Mouse (Mus musculus) kidney, postnatal 0 days (tissue): ENCODE measurements around the gene Gatm. TPM values are rescaled to one million over a fixed set of nuclear protein-coding genes. Genes with fewer than 3 reads are reported as not detected.
A peak's percentile ranks its signal among the peaks of the same experiment; 100 is the strongest.

Experiments
- ATAC-seq: fragments of 200-750 bp; cut with Nextera tagmentation; replicated peaks from 2 replicates; pipeline ENCODE4 v1.8.0; 2017; ENCODE audit warnings: low read depth, moderate number of reproducible peaks, moderate TSS enrichment, moderate library complexity; ENCODE audit not compliant: low FRiP score
- DNase-seq: peaks from one replicate; pipeline ENCODE4 v3.0.0-alpha.2; 2016; ENCODE audit warnings: low spot score
- H3K27ac ChIP-seq: fragments of 300-500 bp; sonication (generic); 2 replicates; pipeline ENCODE4 v1.5.1; 2014; ENCODE audit warnings: mild to moderate bottlenecking
- H3K27me3 ChIP-seq: fragments of 300-500 bp; sonication (generic); 2 replicates; pipeline ENCODE4 v1.6.1; 2014; ENCODE audit warnings: low read length, mixed read lengths; ENCODE audit not compliant: insufficient read depth
- H3K36me3 ChIP-seq: fragments of 300-500 bp; sonication (generic); 2 replicates; pipeline ENCODE4 v1.6.1; 2014; ENCODE audit warnings: low read length, mixed read lengths; ENCODE audit not compliant: insufficient read depth
- H3K4me1 ChIP-seq: fragments of 300-500 bp; sonication (generic); replicated peaks from 2 replicates; pipeline ENCODE4 v1.6.1; 2014; ENCODE audit warnings: antibody characterized with exemption, low read length, mixed read lengths; ENCODE audit not compliant: insufficient read depth
- H3K4me2 ChIP-seq: fragments of 300-500 bp; sonication (generic); 2 replicates; pipeline ENCODE4 v1.6.1; 2014; ENCODE audit warnings: mild to moderate bottlenecking, low read length, moderate library complexity, mixed read lengths
- H3K4me3 ChIP-seq: fragments of 300-500 bp; sonication (generic); replicated peaks from 2 replicates; pipeline ENCODE4 v1.5.1; 2014; ENCODE audit warnings: low read depth, low read length
- H3K9ac ChIP-seq: fragments of 300-500 bp; sonication (generic); 2 replicates; pipeline ENCODE4 v1.6.1; 2014; ENCODE audit warnings: low read depth, low read length
- H3K9me3 ChIP-seq: fragments of 300-500 bp; sonication (generic); replicated peaks from 2 replicates; pipeline ENCODE4 v1.6.1; 2016; ENCODE audit warnings: low read length, inconsistent platforms, mixed read lengths
- CTCF ChIP-seq: IDR thresholded peaks from 2 replicates; pipeline ENCODE4 v1.5.1; 2016; ENCODE audit warnings: antibody characterized with exemption, low read depth, mild to moderate bottlenecking, moderate library complexity
- WGBS: fragments of 180-500 bp; shearing (Covaris S2); extraction: QIAGEN DNeasy Blood & Tissue Kit; methylation state at CpG from one replicate; pipeline ENCODE4 v1.1.7; 2014; 5-methylcytosine and 5-hydroxymethylcytosine counted together
- polyA plus RNA-seq: library from polyadenylated mRNA; unstranded; fragments of >200 nt; fragmentation: Nextera tagmentation; extraction: Ambion mirVana; gene quantifications from 2 replicates; pipeline ENCODE4 v1.2.1, GENCODE M21; 2015

Gene Gatm
- polyA plus RNA-seq = 270 and 317 TPM in 2 replicates

DNA sequence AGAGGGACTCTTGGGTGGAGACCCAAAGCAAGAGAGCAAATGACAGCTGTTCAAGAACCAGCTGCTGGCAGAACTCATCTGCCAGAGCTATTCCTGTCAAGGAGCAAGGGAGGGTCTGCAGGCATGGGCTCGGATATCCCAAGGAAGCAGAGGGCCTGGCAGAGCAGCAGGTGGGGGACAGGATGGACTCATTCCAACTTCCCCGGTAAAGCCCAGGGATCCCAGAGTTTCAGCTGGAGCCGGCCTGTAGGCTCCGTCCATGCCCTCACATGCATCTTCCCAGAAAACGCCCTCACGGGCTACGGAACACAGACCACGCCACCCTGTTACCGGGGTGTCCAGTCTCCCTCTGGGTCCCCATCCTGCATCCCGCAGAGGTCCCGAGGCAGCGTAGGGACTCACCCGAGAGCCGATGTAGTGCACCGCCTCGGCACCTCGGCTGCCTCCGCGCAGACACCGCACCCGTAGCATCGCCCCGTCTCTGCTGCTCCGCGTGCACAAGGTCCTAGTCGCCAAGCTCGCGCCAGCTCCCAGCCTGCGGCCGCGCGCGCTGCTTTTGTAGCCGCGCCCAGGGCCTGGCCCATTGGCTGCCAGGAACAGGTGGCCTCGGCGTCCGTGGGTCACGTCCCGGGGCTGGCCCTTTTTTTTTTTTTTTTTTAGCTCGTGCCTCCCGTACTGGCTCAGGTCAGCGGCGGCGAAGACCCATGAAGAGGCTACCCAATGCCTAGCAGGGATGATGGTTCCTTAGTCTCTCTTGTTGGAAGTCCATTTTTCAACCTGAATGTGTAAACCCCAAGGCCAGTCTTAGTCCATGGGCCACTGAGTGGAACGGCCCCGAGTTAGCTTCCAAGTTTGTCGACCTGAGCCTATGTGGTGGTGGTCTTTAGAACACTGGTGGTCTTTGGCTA, at the start of gene Gatm:
Gatm (minus strand) TSS at position 558 of the 908 bp plus-strand sequence.
- H3K27ac ChIP-seq = no peak within 1 kb of the TSS
- DNase-seq (peak; percentile 65), ATAC-seq (peak; percentile 94)
- no peak for TF ChIP-seq CTCF
- whole genome bisulfite sequencing = 3% methylated on average over 48 of the region's 48 CpGs
- H3K4me2 ChIP-seq = peak within 1 kb of the TSS; percentile 90
- no peaks in the 10 kb centered on the region for H3K9me3 ChIP-seq
- peak within 1 kb of the TSS; percentile 44 for H3K9ac ChIP-seq
- no peaks in the 10 kb centered on the region for H3K4me1 ChIP-seq
- no peaks in the 10 kb centered on the region for H3K36me3 ChIP-seq
- H3K27me3 ChIP-seq = no peaks in the 10 kb centered on the region
- H3K4me3 ChIP-seq = peak within 1 kb of the TSS; percentile 47

DNA sequence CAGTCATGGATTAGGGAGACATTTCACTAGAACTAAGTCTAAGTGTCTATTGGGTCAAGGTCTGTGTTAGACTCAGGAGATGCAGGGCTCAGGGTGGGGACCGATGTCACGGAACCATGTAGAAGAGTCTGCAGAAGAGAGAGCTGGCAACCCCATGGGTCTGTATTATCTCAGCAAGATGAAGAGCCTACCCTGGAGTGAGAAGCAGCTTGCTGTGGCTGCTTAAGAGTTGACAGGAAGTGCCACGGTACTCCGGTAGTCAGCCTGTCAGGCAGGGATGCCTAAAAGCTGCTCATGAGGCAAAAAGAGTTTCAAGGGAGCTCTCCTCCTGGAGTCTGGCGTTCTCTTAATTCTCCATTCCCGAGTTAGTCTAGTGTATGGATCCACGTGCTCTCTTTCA, 48.7 kb upstream of the Gatm start:
- DNase-seq (no peak), ATAC-seq (no peak)
- Histone ChIP-seq H3K4me2 (no peak overlapping the region), H3K4me1 (no peaks in the 10 kb centered on the region), H3K9me3 (no peaks in the 10 kb centered on the region), H3K27me3 (no peaks in the 10 kb centered on the region), H3K9ac (no peak overlapping the region), H3K36me3 (no peaks in the 10 kb centered on the region), H3K27ac (no peak overlapping the region), H3K4me3 (no peak overlapping the region)
- WGBS = 86% methylated on average over 7 of the region's 7 CpGs
- TF ChIP-seq CTCF = no peak

GRCm38 (mm10) chr2:122657707-122658524, 46.8 kb upstream of the Gatm start:
- Histone ChIP-seq H3K4me2 (no peak overlapping the region), H3K36me3 (no peaks in the 10 kb centered on the region), H3K9ac (no peak overlapping the region), H3K27me3 (no peaks in the 10 kb centered on the region), H3K4me1 (no peaks in the 10 kb centered on the region), H3K27ac (no peak overlapping the region), H3K9me3 (no peaks in the 10 kb centered on the region), H3K4me3 (no peak overlapping the region)
- ATAC-seq = no peak
- no peak for DNase-seq
- 74% methylated on average over 11 of the region's 11 CpGs for WGBS
- no peak for TF ChIP-seq CTCF

DNA sequence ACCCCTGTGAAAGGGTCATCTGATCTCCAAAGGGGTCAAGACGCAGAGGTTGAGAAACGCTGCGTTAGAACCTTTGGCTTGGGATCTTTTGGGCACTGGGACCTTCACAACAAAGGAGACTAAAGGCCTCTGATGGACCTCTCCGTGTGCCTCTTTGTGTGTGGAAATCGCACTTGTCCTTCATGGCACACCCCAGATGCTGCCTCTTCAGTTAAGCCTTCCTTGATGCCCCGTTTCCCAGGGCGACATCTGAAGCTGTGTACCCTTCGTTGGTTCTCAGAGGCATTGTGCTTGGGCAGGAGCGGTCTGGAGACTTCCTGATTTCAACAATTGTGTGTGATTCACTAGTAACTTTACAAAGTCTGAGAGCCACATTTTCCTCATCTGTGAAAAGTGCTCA, 45.7 kb upstream of the Gatm start:
- no peak for DNase-seq
- Histone ChIP-seq H3K4me1 (no peaks in the 10 kb centered on the region), H3K4me3 (no peak overlapping the region), H3K27me3 (no peaks in the 10 kb centered on the region), H3K27ac (no peak overlapping the region), H3K4me2 (no peak overlapping the region), H3K9me3 (no peaks in the 10 kb centered on the region), H3K9ac (no peak overlapping the region), H3K36me3 (no peaks in the 10 kb centered on the region)
- WGBS = 87% methylated on average over 9 of the region's 9 CpGs
- no peak for TF ChIP-seq CTCF
- no peak for ATAC-seq

DNA sequence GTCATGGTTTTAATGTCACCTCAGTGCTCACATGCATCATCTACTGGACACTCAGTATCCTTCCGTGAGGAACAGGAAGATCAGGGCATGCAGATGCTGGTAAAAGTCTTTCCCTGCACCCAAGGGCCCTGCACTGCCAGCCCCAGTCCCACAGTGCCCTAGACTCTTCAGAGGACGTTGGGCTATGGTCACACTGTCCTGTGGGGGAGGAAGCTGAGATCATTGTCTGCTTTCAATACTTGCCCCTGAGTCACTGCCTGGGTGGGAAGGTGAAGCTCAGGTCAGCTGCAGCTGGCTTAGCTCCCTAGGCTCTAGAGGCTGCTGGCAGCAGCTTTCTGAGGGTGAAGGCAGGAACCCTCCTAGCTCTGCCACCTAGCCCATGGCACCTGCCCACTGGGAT, 44.9 kb upstream of the Gatm start:
- Histone ChIP-seq H3K27ac (no peak overlapping the region), H3K36me3 (no peaks in the 10 kb centered on the region), H3K4me1 (no peaks in the 10 kb centered on the region), H3K4me2 (no peak overlapping the region), H3K9me3 (no peaks in the 10 kb centered on the region), H3K27me3 (no peaks in the 10 kb centered on the region), H3K9ac (no peak overlapping the region), H3K4me3 (no peak overlapping the region)
- no peak for ATAC-seq
- no peak for TF ChIP-seq CTCF
- DNase-seq = no peak
- 49% methylated on average over 2 of the region's 2 CpGs for WGBS
